Mouse (Mus musculus) intestine, embryonic 15.5 days (tissue): Measurements from ENCODE around the gene Stra6. TPM values are rescaled to one million over a fixed set of nuclear protein-coding genes. Genes with fewer than 3 reads are reported as not detected.

Source experiments
- ATAC-seq: fragments of 200-750 bp; cut with Nextera tagmentation; 2 replicates; pipeline ENCODE4 v1.8.0; 2017; ENCODE audit warnings: moderate TSS enrichment, moderate library complexity
- H3K27ac ChIP-seq: fragments of 300-500 bp; sonication (generic); 2 replicates; pipeline ENCODE4 v1.5.1; 2015; ENCODE audit warnings: mild to moderate bottlenecking, inconsistent platforms
- H3K27me3 ChIP-seq: fragments of 300-500 bp; sonication (generic); replicated peaks from 2 replicates; pipeline ENCODE4 v1.6.1; 2015; ENCODE audit warnings: inconsistent platforms
- H3K36me3 ChIP-seq: fragments of 300-500 bp; sonication (generic); 2 replicates; pipeline ENCODE4 v1.6.1; 2015; ENCODE audit warnings: inconsistent platforms
- H3K4me1 ChIP-seq: fragments of 300-500 bp; sonication (generic); replicated peaks from 2 replicates; pipeline ENCODE4 v1.6.1; 2015; ENCODE audit warnings: inconsistent platforms
- H3K4me2 ChIP-seq: fragments of 300-500 bp; sonication (generic); replicated peaks from 2 replicates; pipeline ENCODE4 v1.6.1; 2015; ENCODE audit warnings: mild to moderate bottlenecking, inconsistent platforms
- H3K4me3 ChIP-seq: fragments of 300-500 bp; sonication (generic); replicated peaks from 2 replicates; pipeline ENCODE4 v1.5.1; 2015; ENCODE audit warnings: inconsistent platforms
- H3K9ac ChIP-seq: fragments of 300-500 bp; sonication (generic); 2 replicates; pipeline ENCODE4 v1.6.1; 2015; ENCODE audit warnings: inconsistent platforms
- H3K9me3 ChIP-seq: fragments of 300-500 bp; sonication (generic); 2 replicates; pipeline ENCODE4 v1.6.1; 2016; ENCODE audit warnings: inconsistent platforms
- WGBS: fragments of 180-500 bp; shearing (Covaris S2); methylation state at CpG from one replicate; pipeline ENCODE4 v1.1.7; 2015; 5-methylcytosine and 5-hydroxymethylcytosine counted together
- polyA plus RNA-seq: library from polyadenylated mRNA; unstranded; fragments of >200 nt; fragmentation: Nextera tagmentation; extraction: Ambion mirVana; gene quantifications from 2 replicates; pipeline ENCODE4 v1.2.1, GENCODE M21; 2015

The Stra6 gene
- polyA plus RNA-seq, 1 experiment from 2014 or later, result 4.6 TPM

GRCm38 (mm10) chr9:58125085-58125484 lies 61.5 kb downstream of the Stra6 start:
- Histone ChIP-seq H3K27ac (no peak overlapping the region), H3K36me3 (no peaks in the 10 kb centered on the region), H3K9ac (no peak overlapping the region), H3K27me3 (no peaks in the 10 kb centered on the region), H3K9me3 (no peaks in the 10 kb centered on the region), H3K4me1 (peaks cover 20% of the 10 kb centered on the region), H3K4me3 (no peak overlapping the region), H3K4me2 (no peak overlapping the region)
- ATAC-seq, result peak; percentile 69
- 30% methylated on average over 3 of the region's 3 CpGs for WGBS

GRCm38 (mm10) chr9:58125811-58126210 lies 62.2 kb downstream of the Stra6 start:
- H3K4me2 ChIP-seq, result no peak overlapping the region
- ATAC-seq, result no peak
- no peaks in the 10 kb centered on the region for H3K9me3 ChIP-seq
- WGBS, result 31% methylated on average over 4 of the region's 4 CpGs
- H3K27me3 ChIP-seq, result no peaks in the 10 kb centered on the region
- H3K4me1 ChIP-seq, result peaks cover 20% of the 10 kb centered on the region
- H3K36me3 ChIP-seq, result no peaks in the 10 kb centered on the region
- H3K27ac ChIP-seq, result no peak overlapping the region
- no peak overlapping the region for H3K9ac ChIP-seq
- no peak overlapping the region for H3K4me3 ChIP-seq

- peaks cover 33% of the 10 kb centered on the region for H3K4me1 ChIP-seq
- 0 out of 2 replicates have a peak overlapping the region, but pooled peaks have one; percentile 8 for H3K9ac ChIP-seq
These were observed 65.4 kb downstream of the Stra6 start for GRCm38 (mm10) chr9:58128926-58129413.

GRCm38 (mm10) chr9:58129508-58129907 lies 65.9 kb downstream of the Stra6 start:
- Histone ChIP-seq H3K4me1 (peaks cover 39% of the 10 kb centered on the region), H3K36me3 (no peaks in the 10 kb centered on the region), H3K4me3 (no peak overlapping the region), H3K9ac (0 out of 2 replicates have a peak overlapping the region, but pooled peaks have one; percentile 8), H3K27me3 (no peaks in the 10 kb centered on the region), H3K4me2 (0 out of 2 replicates have a peak overlapping the region, but pooled peaks have one; percentile 11), H3K27ac (no peak overlapping the region), H3K9me3 (no peaks in the 10 kb centered on the region)
- WGBS, result 36% methylated on average over 8 of the region's 8 CpGs
- ATAC-seq, result no peak

More at GRCm38 (mm10) chr9:58128926-58129413, 65.4 kb downstream of the Stra6 start:
- Histone ChIP-seq H3K27me3 (no peaks in the 10 kb centered on the region), H3K4me2 (peak overlapping the region; percentile 11; the same call in 1 of the 2 replicates), H3K4me3 (no peak overlapping the region), H3K36me3 (no peaks in the 10 kb centered on the region), H3K9me3 (no peaks in the 10 kb centered on the region), H3K27ac (0 out of 2 replicates have a peak overlapping the region, but pooled peaks have one; percentile 13)
- no peak for ATAC-seq
- WGBS, result 22% methylated on average over 13 of the region's 13 CpGs

GRCm38 (mm10) chr9:58130909-58131308 lies 67.3 kb downstream of the Stra6 start:
- H3K9ac ChIP-seq, result no peak overlapping the region
- H3K4me1 ChIP-seq, result peaks cover 46% of the 10 kb centered on the region
- 46% methylated on average over 3 of the region's 3 CpGs for WGBS

GRCm38 (mm10) chr9:58131735-58132134 lies 68.1 kb downstream of the Stra6 start:
- 70% methylated on average over 7 of the region's 7 CpGs for WGBS
- H3K36me3 ChIP-seq, result no peaks in the 10 kb centered on the region
- no peak overlapping the region for H3K4me3 ChIP-seq
- peaks cover 48% of the 10 kb centered on the region for H3K4me1 ChIP-seq
- no peak for ATAC-seq
- no peak overlapping the region for H3K4me2 ChIP-seq
- H3K27me3 ChIP-seq, result no peaks in the 10 kb centered on the region
- no peak overlapping the region for H3K27ac ChIP-seq
- H3K9ac ChIP-seq, result no peak overlapping the region
- H3K9me3 ChIP-seq, result no peaks in the 10 kb centered on the region

More at GRCm38 (mm10) chr9:58130909-58131308, 67.3 kb downstream of the Stra6 start:
- H3K4me3 ChIP-seq, result no peak overlapping the region
- no peaks in the 10 kb centered on the region for H3K9me3 ChIP-seq
- H3K36me3 ChIP-seq, result no peaks in the 10 kb centered on the region
- no peaks in the 10 kb centered on the region for H3K27me3 ChIP-seq
- no peak overlapping the region for H3K27ac ChIP-seq
- no peak for ATAC-seq
- no peak overlapping the region for H3K4me2 ChIP-seq

GRCm38 (mm10) chr9:58133893-58134884 lies 70.6 kb downstream of the Stra6 start:
- peaks cover 38% of the 10 kb centered on the region for H3K4me1 ChIP-seq
- H3K4me3 ChIP-seq, result no peak overlapping the region
- H3K36me3 ChIP-seq, result no peaks in the 10 kb centered on the region
- H3K9me3 ChIP-seq, result no peaks in the 10 kb centered on the region
- no peaks in the 10 kb centered on the region for H3K27me3 ChIP-seq
- 0 out of 2 replicates have a peak overlapping the region, but pooled peaks have one; percentile 38 for H3K27ac ChIP-seq
- H3K9ac ChIP-seq, result no peak overlapping the region
- ATAC-seq, result peak; percentile 62
- WGBS, result 16% methylated on average over 16 of the region's 17 CpGs
- H3K4me2 ChIP-seq, result peak overlapping the region; percentile 18; the same call in 1 of the 2 replicates

- no peak overlapping the region for H3K9ac ChIP-seq
- H3K4me1 ChIP-seq, result peaks cover 38% of the 10 kb centered on the region
- WGBS, result 36% methylated on average over 7 of the region's 7 CpGs
- no peak overlapping the region for H3K4me3 ChIP-seq
- H3K27me3 ChIP-seq, result no peaks in the 10 kb centered on the region
- H3K27ac ChIP-seq, result 0 out of 2 replicates have a peak overlapping the region, but pooled peaks have one; percentile 38
- H3K9me3 ChIP-seq, result no peaks in the 10 kb centered on the region
- ATAC-seq, result no peak
- H3K4me2 ChIP-seq, result no peak overlapping the region; the same call in 1 of the 2 replicates
- no peaks in the 10 kb centered on the region for H3K36me3 ChIP-seq
These were observed 71.3 kb downstream of the Stra6 start for GRCm38 (mm10) chr9:58134906-58135305.

- WGBS, result 24% methylated on average over 2 of the region's 2 CpGs
- no peak overlapping the region for H3K4me3 ChIP-seq
- peaks cover 45% of the 10 kb centered on the region for H3K4me1 ChIP-seq
- H3K27ac ChIP-seq, result no peak overlapping the region
- ATAC-seq, result no peak
- H3K4me2 ChIP-seq, result 0 out of 2 replicates have a peak overlapping the region, but pooled peaks have one; percentile 5
- no peak overlapping the region for H3K9ac ChIP-seq
- no peaks in the 10 kb centered on the region for H3K27me3 ChIP-seq
- H3K36me3 ChIP-seq, result no peaks in the 10 kb centered on the region
- H3K9me3 ChIP-seq, result no peaks in the 10 kb centered on the region
These were observed 72.3 kb downstream of the Stra6 start for GRCm38 (mm10) chr9:58135921-58136321.

GRCm38 (mm10) chr9:58139947-58140346 lies 76.4 kb downstream of the Stra6 start:
- Histone ChIP-seq H3K4me3 (no peak overlapping the region), H3K27me3 (no peaks in the 10 kb centered on the region), H3K9ac (no peak overlapping the region), H3K27ac (no peak overlapping the region), H3K4me1 (peaks cover 28% of the 10 kb centered on the region), H3K36me3 (no peaks in the 10 kb centered on the region), H3K4me2 (no peak overlapping the region), H3K9me3 (no peaks in the 10 kb centered on the region)
- peak; percentile 50; the same call in 1 of the 2 replicates for ATAC-seq
- 23% methylated on average over 6 of the region's 6 CpGs for WGBS

GRCm38 (mm10) chr9:58143419-58143818 lies 79.8 kb downstream of the Stra6 start:
- no peak overlapping the region for H3K27ac ChIP-seq
- ATAC-seq, result 0 out of 2 replicates have a peak, but pooled peaks have one; percentile 25
- no peaks in the 10 kb centered on the region for H3K36me3 ChIP-seq
- WGBS, result 31% methylated on average over 7 of the region's 7 CpGs
- H3K9me3 ChIP-seq, result no peaks in the 10 kb centered on the region
- H3K9ac ChIP-seq, result no peak overlapping the region
- H3K4me3 ChIP-seq, result no peak overlapping the region
- no peak overlapping the region for H3K4me2 ChIP-seq
- H3K27me3 ChIP-seq, result no peaks in the 10 kb centered on the region
- H3K4me1 ChIP-seq, result peaks cover 17% of the 10 kb centered on the region

GRCm38 (mm10) chr9:58144664-58145063 lies 81.1 kb downstream of the Stra6 start:
- Histone ChIP-seq H3K27me3 (no peaks in the 10 kb centered on the region), H3K4me3 (no peak overlapping the region), H3K27ac (no peak overlapping the region), H3K36me3 (no peaks in the 10 kb centered on the region), H3K4me2 (no peak overlapping the region), H3K9ac (no peak overlapping the region), H3K4me1 (peaks cover 15% of the 10 kb centered on the region), H3K9me3 (no peaks in the 10 kb centered on the region)
- 61% methylated on average over 1 of the region's 1 CpGs for WGBS
- no peak for ATAC-seq
